Mouse (Mus musculus) erythroblast, adult 5-6 weeks (primary cell): Measurements from ENCODE around the gene Gfm1. TPM values are rescaled to one million over a fixed set of nuclear protein-coding genes. Genes with fewer than 3 reads are reported as not detected.

Source experiments
- ATAC-seq: replicated peaks from 2 replicates; pipeline ENCODE4 v1.8.0; 2016; ENCODE audit warnings: moderate number of reproducible peaks, mild to moderate bottlenecking, moderate TSS enrichment, inconsistent platforms; ENCODE audit not compliant: poor library complexity, low FRiP score, severe bottlenecking
- total RNA-seq, 2 experiments: library from RNA; stranded (forward) in 1 of 2; stranded (reverse) in 1 of 2; fragments of 150-400 nt in 1 of 2; fragments of 200-764, 138-1000 nt in 1 of 2; gene quantifications; 2 replicates each; pipeline versions ENCODE4 v1.2.3 to v1.2.4; 2015 to 2017; ENCODE audit warnings: low replicate concordance in 2 of 2

Gene Gfm1
- 11.5 and 11.9 TPM in 2 replicates for total RNA-seq (2015; ENCODE audit: low replicate concordance)
- 18.3 and 20.4 TPM in 2 replicates for total RNA-seq (2017; ENCODE audit: low replicate concordance)

- ATAC-seq = peak; percentile 99
Measured at GRCm38 (mm10) chr3:67429999-67430380, at the start of gene Gfm1. TSS of gene Gfm1 (plus strand) at chr3:67430096.

GRCm38 (mm10) chr3:67429338-67429998 lies 428 bp upstream of the Gfm1 start:
- 0 out of 2 replicates have a peak, but pooled peaks have one; percentile 16 for ATAC-seq

GRCm38 (mm10) chr3:67434011-67434410 lies 4.1 kb downstream of the Gfm1 start:
- ATAC-seq = no peak

GRCm38 (mm10) chr3:67447143-67447542 lies 17.2 kb downstream of the Gfm1 start:
- ATAC-seq = no peak

- ATAC-seq = no peak
Measured at GRCm38 (mm10) chr3:67449660-67450059, 19.8 kb downstream of the Gfm1 start.

- ATAC-seq = no peak
Measured at GRCm38 (mm10) chr3:67450601-67451210, 20.8 kb downstream of the Gfm1 start.

- no peak for ATAC-seq
Measured at GRCm38 (mm10) chr3:67459881-67460280, 30.0 kb downstream of the Gfm1 start.

- ATAC-seq = no peak
Measured at GRCm38 (mm10) chr3:67462015-67462414, 32.1 kb downstream of the Gfm1 start.

GRCm38 (mm10) chr3:67462578-67462977 lies 32.7 kb downstream of the Gfm1 start:
- no peak for ATAC-seq

GRCm38 (mm10) chr3:67463001-67463400 lies 33.1 kb downstream of the Gfm1 start:
- ATAC-seq = no peak

GRCm38 (mm10) chr3:67463450-67464372 lies 33.8 kb downstream of the Gfm1 start, which contains the start of gene Lxn:
TSS of gene Lxn (minus strand) at chr3:67463926.
- ATAC-seq = peak; percentile 86

- no peak for ATAC-seq
Measured at GRCm38 (mm10) chr3:67466576-67466975, 36.7 kb downstream of the Gfm1 start.

GRCm38 (mm10) chr3:67467281-67467680 lies 37.4 kb downstream of the Gfm1 start:
- no peak for ATAC-seq

- ATAC-seq = peak; percentile 60; the same call in 1 of the 2 replicates
Measured at GRCm38 (mm10) chr3:67471408-67472127, 41.7 kb downstream of the Gfm1 start.

- ATAC-seq = no peak
Measured at GRCm38 (mm10) chr3:67473438-67473837, 43.5 kb downstream of the Gfm1 start.

GRCm38 (mm10) chr3:67479806-67480205 lies 49.9 kb downstream of the Gfm1 start:
- no peak for ATAC-seq

GRCm38 (mm10) chr3:67482400-67482799 lies 52.5 kb downstream of the Gfm1 start:
- ATAC-seq = no peak

GRCm38 (mm10) chr3:67485233-67485632 lies 55.3 kb downstream of the Gfm1 start:
- ATAC-seq = no peak

GRCm38 (mm10) chr3:67490156-67490555 lies 60.3 kb downstream of the Gfm1 start:
- no peak for ATAC-seq
